Mouse (Mus musculus) lung, embryonic 16.5 days (tissue): ENCODE measurements around the gene Yaf2. TPM values are rescaled to one million over a fixed set of nuclear protein-coding genes. Genes with fewer than 3 reads are reported as not detected.
A peak's percentile ranks its signal among the peaks of the same experiment; 100 is the strongest.
"Not testable (repeated sequence)": the region's sequence is repeated elsewhere in the genome, so short reads cannot be mapped to it uniquely, and the experiment has no call there.

ENCODE experiments used
- ATAC-seq: fragments of 200-750 bp; cut with Nextera tagmentation; 2 replicates; pipeline ENCODE4 v1.8.0; 2017; ENCODE audit warnings: low read depth, mild to moderate bottlenecking, moderate library complexity
- H3K27ac ChIP-seq: fragments of 300-500 bp; sonication (generic); 2 replicates; pipeline ENCODE4 v1.5.1; 2014; ENCODE audit warnings: mild to moderate bottlenecking, control low read depth, low read length
- H3K27me3 ChIP-seq: fragments of 300-500 bp; sonication (generic); 2 replicates; pipeline ENCODE4 v1.6.1; 2014; ENCODE audit warnings: low read depth, low read length, mixed read lengths; ENCODE audit not compliant: control insufficient read depth, insufficient read depth
- H3K36me3 ChIP-seq: fragments of 300-500 bp; sonication (generic); 2 replicates; pipeline ENCODE4 v1.6.1; 2014; ENCODE audit warnings: low read length; ENCODE audit not compliant: control insufficient read depth, insufficient read depth
- H3K4me1 ChIP-seq: fragments of 300-500 bp; sonication (generic); replicated peaks from 2 replicates; pipeline ENCODE4 v1.6.1; 2014; ENCODE audit warnings: low read length, mixed read lengths; ENCODE audit not compliant: control insufficient read depth, insufficient read depth
- H3K4me2 ChIP-seq: fragments of 300-500 bp; sonication (generic); 2 replicates; pipeline ENCODE4 v1.6.1; 2014; ENCODE audit warnings: low read depth, low read length, control low read depth
- H3K4me3 ChIP-seq: fragments of 300-500 bp; sonication (generic); 2 replicates; pipeline ENCODE4 v1.5.1; 2014; ENCODE audit warnings: mild to moderate bottlenecking, low read length, control low read depth
- H3K9ac ChIP-seq: fragments of 300-500 bp; sonication (generic); 2 replicates; pipeline ENCODE4 v1.6.1; 2014; ENCODE audit warnings: low read length, control low read depth
- H3K9me3 ChIP-seq: fragments of 300-500 bp; sonication (generic); 2 replicates; pipeline ENCODE4 v1.6.1; 2016; ENCODE audit warnings: low read length; ENCODE audit not compliant: control insufficient read depth
- WGBS: fragments of 180-500 bp; shearing (Covaris S2); extraction: QIAGEN DNeasy Blood & Tissue Kit; methylation state at CpG from one replicate; pipeline ENCODE4 v1.1.7; 2014; 5-methylcytosine and 5-hydroxymethylcytosine counted together
- polyA plus RNA-seq: library from polyadenylated mRNA; unstranded; fragments of >200 nt; fragmentation: Nextera tagmentation; extraction: Ambion mirVana; gene quantifications from 2 replicates; pipeline ENCODE4 v1.2.1, GENCODE M21; 2015

Gene Yaf2
- polyA plus RNA-seq, 1 experiment from 2014 or later, result 55.3 TPM

GRCm38 (mm10) chr15:93251553-93252250, 85.0 kb downstream of the Yaf2 start:
- Histone ChIP-seq H3K4me1 (0 out of 2 replicates have a peak, but pooled peaks cover 4% of the 10 kb centered on the region), H3K9ac (no peak overlapping the region), H3K9me3 (no peaks in the 10 kb centered on the region), H3K27ac (peak overlapping the region; percentile 43), H3K36me3 (peaks cover 13% of the 10 kb centered on the region), H3K27me3 (no peaks in the 10 kb centered on the region), H3K4me3 (no peak overlapping the region), H3K4me2 (no peak overlapping the region)
- 48% methylated on average over 13 of the region's 13 CpGs for WGBS
- ATAC-seq, result peak; percentile 52

- 59% methylated on average over 10 of the region's 10 CpGs for WGBS
- ATAC-seq, result no peak
- Histone ChIP-seq H3K4me3 (no peak overlapping the region), H3K27me3 (no peaks in the 10 kb centered on the region), H3K4me2 (no peak overlapping the region), H3K9ac (no peak overlapping the region), H3K4me1 (no peaks in the 10 kb centered on the region), H3K36me3 (peaks cover 19% of the 10 kb centered on the region), H3K9me3 (no peaks in the 10 kb centered on the region), H3K27ac (no peak overlapping the region)
Observed at GRCm38 (mm10) chr15:93243202-93243601, 93.5 kb downstream of the Yaf2 start.

DNA sequence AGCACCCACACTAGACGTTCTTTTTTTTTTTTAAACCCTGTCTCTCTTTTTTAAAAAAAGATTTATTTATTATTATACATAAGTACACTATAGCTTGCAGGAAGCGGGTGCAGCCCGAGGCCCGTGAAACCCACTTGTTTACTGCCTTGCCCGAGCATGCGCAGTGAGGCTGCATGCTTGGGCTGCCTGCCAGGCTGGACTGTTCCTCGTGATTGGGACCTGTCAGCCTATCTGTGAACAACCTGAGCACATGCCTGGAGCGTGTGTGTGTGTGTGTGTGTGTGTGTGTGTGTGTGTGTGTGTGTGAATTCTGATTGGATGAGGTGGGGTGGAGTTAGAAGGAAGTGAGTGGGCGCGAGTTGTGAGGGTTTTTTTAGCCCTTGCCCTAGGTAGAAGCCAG, 100.3 kb downstream of the Yaf2 start:
- H3K9me3 ChIP-seq, H3K36me3 ChIP-seq, H3K4me2 ChIP-seq, H3K9ac ChIP-seq, H3K4me3 ChIP-seq, ATAC-seq, H3K4me1 ChIP-seq, H3K27me3 ChIP-seq, H3K27ac ChIP-seq: not testable (repeated sequence)
- 85% methylated on average over 10 of the region's 10 CpGs for WGBS

Other genes starting within 250 kb of the Yaf2 start
- gene Gxylt1, start 61.8 kb downstream of the Yaf2 start, polyA plus RNA-seq, result 11.6 and 12.2 TPM in 2 replicates
- gene Zcrb1, start 61.4 kb upstream of the Yaf2 start, polyA plus RNA-seq, result 101 and 121 TPM in 2 replicates
- gene Pphln1, start 61.4 kb upstream of the Yaf2 start, polyA plus RNA-seq, result 42.6 and 45.1 TPM in 2 replicates